Mouse (Mus musculus) erythroid progenitor cell, adult 5-6 weeks (primary cell): ENCODE results near the gene Mphosph6. TPM values are rescaled to one million over a fixed set of nuclear protein-coding genes. Genes with fewer than 3 reads are reported as not detected.

Source experiments
- ATAC-seq: replicated peaks from 2 replicates; pipeline ENCODE4 v1.8.0; 2016; ENCODE audit warnings: moderate number of reproducible peaks, mild to moderate bottlenecking, moderate TSS enrichment, inconsistent platforms; ENCODE audit not compliant: poor library complexity, low FRiP score, severe bottlenecking
- total RNA-seq, 2 experiments: library from RNA; stranded (forward) in 1 of 2; stranded (reverse) in 1 of 2; fragments of 150-400 nt in 1 of 2; fragments of 186-747, 209-891 nt in 1 of 2; gene quantifications; 2 replicates each; pipeline versions ENCODE4 v1.2.3 to v1.2.4; 2015 to 2017; ENCODE audit warnings: low replicate concordance in 2 of 2

Mphosph6 gene
- 24.3 and 25.2 TPM in 2 replicates for total RNA-seq (2015; ENCODE audit: low replicate concordance)
- total RNA-seq (2017; ENCODE audit: low replicate concordance): 11.0 and 17.0 TPM in 2 replicates

DNA sequence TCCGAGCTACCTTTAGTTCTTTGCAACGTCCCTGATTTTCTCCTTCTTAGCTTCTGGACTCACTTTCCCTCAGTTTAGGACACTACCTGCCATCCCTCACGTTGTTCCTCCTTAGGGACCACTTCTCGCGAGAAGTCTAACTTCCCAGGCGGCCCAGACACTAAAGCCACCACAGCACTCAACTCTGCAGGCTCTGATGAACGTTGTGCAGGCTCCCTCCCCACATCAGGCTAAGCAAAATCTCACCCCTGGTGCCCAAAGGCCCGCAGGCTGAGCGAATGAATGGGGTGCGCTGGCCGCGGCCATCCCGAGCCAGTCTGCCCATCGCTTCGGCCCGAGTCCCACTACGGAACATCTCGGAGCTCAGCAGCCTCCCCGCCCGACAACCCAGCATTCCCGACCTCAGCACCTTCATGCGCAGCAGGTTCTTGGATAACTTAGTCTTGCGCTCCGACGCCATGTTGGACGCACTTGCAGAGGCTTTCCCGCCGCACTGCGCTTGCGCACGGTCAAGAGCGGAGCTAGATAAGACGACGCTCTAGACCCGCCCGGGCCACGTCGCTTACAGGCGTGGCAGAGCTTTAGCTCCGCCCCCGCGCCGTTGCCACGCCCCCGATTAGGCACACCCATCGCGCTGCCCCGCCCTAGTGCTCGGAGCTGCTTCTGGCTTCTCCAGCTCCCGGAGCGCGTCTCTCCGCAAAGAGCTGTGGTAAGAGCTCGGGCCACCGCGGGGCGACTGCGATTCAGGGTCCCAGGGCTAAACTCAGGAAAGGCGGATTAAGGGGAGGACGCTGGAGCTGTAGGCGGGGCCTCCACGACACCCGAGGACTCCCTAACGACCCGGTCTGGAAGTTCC is at the start of gene Mphosph6:
Gene Mphosph6 (minus strand): TSS at position 501 of the 856 bp plus-strand sequence.
- ATAC-seq: peak; percentile 94

DNA sequence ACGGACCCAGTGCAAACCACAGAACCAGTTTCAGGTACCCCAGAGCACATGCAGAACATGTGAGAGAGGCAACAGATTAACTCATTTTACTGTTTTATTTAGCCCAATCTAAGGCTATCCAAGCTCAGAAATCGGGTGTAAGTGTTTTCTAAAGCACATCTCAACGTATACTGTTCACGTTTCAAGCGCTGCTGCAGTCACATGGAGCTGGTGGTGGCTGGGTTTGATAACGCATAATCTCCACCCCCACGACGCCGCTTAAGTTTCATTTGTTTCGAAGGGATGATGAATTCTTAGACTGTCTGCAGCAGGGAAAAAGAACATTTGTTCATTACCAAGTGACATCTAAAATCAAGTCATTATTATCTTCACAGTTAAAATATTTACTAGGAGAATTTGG is 48.7 kb upstream of the Mphosph6 start:
- ATAC-seq: no peak

DNA sequence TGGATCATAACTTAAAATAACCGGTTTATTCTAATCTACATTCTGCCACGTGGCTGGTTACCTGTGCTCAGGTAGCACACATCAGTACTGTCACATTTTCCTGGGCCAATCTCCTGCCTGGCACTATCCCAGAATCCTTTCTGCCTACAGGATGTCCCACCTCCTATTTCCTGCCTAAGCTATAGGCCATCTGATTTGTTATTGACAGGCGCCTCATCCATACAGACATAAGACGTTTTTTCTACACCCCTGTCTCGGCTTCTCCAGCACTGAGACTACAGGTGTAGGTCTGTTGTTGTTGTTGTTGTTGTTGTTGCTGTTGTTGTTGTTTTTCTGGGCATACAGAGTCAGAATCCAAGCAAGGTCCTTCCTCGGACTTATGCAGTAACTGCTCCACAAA is 46.1 kb upstream of the Mphosph6 start:
- ATAC-seq: no peak

DNA sequence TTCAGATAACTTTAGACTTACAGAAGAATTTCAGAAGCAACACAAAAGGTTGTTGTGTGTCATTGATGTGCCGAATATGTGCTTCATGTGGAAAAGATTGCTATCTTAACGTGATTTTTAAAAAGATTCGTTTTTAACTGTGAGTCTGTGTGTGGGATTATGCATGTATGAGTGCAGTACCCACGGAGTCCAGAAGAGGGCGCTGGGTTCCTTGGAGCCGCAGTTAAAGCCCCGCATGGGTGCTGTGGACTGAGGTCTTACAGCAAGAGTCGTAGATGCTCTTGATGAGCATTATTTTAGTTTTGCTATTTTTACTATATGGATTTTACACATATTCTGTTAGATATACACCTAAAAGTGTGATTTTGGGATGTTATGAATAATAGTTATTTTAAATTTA is 42.0 kb upstream of the Mphosph6 start:
- ATAC-seq: no peak

DNA sequence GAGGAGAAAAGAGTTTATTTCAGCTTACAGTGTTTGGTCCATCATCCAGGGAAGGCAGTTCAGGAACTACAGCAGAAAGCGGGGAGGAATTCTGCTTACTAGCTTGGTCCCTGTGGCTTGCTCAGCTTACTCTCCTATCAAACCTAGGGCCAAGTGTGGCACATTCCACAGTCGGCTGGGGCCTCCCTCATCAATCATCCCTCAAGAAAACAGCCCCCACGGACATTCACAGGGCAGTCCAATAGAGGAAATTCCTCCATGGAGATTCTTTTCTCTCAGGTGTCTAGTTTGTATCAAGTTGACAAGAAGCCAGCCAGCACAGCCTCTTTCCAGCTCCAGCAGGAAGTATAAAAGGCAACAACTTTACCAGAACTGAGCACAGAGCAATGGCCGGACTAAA is 11.8 kb upstream of the Mphosph6 start:
- no peak for ATAC-seq

DNA sequence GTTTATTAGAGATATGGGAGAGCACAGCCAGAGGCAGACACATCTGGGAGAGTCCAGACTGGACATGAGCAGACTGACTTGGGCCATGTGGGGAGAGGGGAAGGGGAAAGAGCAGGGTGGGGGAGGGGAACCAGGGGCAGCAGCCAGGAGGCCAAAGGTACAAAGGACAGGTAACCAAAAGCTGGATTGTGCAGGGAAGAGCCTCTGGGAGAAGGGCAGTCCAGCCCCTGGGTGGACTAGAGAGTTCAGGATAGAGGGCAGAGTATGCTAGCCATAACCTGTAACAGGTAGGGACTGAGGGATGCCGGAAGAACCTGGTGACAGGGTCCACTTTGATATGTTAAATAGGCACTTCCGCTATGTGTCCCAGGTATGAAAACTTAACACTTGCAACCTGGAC is 8.9 kb upstream of the Mphosph6 start:
- no peak for ATAC-seq

DNA sequence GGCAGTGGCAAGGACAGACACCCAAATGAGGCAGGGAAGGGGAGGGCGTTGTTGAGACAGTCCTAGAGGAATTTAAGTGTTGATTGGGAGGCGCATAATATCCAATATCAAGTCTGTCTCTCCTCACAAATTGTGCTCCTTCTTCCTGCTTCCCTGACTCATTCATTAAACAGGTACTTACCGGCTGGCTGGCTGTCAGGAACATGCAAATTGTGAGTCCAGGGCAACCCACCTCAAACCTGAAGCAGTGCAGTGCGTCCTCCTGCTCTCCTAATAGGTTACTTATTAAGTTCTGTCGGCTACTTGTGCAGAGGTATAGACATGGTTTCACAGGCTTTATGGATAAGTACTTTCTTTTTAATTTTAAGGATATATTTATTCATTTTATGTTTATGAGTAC is 3.7 kb upstream of the Mphosph6 start:
- ATAC-seq: no peak

DNA sequence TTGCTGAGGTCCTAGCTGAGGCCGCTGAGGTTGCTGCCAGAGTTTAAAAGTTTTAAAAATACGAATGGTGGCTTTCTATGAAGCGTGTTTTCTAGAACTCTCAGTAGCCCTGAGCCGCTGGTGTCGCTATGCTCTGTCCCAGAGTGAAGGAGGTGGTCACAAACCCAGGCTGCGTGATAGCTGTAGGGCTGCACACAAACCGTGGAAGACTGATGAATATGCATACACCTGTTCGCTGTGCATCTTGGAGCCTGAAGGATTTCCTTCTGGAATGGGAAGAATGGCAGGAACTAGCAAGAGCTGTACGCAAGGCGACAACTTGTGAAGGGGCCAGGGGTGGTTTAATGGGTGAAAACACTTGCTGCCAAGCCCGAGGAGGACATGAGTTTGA is 551 bp upstream of the Mphosph6 start:
- ATAC-seq: peak; percentile 20

DNA sequence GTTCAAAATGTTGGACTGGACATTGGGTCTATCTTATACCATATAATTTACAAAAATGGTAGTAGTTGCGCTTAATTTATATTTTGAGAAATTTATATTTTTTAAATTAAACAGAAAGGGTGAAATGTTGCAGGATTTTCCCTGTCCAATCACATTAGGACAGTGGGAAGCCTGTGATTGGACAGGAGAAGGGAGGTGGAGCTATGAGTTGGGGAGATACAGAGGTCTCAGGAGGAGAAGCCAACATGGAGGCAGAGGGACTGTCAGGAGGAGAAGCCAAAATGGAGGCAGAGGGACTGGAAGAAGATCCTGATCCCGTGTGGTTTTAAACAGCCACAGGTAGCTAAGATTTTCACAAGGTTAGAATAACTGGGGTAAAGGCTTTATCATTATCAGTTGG is 3.7 kb downstream of the Mphosph6 start:
- ATAC-seq: no peak

DNA sequence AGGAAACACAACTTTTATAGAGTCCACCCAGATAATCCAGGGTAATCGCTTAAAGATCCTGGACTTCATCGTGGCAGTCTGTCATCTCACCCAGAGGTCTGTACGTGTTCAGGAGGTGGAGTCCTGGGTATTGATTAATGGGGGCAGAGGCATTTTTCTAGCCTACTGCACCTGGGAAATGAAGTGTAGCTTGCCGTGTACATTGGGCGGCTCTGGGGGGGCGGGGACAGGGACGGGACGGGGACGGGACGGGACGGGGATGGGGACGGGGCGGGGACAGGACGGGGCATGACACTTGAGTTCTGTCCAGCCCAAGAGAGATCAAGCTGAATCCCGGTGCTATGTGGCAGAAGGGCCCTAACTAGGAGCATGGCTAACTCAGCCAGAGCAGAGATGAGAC is 5.3 kb downstream of the Mphosph6 start:
- no peak for ATAC-seq

DNA sequence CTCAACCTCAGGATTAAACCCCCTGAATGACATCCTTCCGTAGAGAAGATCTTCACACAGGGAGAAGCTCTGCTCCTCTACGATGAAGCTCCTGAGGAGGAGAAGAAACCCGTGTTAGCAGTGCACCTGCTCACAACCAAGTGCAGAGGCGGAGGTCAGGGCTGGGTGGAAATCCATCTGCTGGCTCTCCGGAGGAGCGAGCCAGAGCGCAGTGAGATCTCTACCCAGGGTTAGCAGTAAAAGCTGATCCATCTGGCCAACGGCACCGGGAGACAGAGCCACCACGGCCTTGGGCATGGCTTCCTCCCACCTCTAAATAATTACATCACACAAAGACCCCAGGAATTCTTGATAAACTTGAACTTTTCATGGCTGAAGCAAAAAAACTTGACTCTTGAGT is 7.2 kb downstream of the Mphosph6 start:
- no peak for ATAC-seq

DNA sequence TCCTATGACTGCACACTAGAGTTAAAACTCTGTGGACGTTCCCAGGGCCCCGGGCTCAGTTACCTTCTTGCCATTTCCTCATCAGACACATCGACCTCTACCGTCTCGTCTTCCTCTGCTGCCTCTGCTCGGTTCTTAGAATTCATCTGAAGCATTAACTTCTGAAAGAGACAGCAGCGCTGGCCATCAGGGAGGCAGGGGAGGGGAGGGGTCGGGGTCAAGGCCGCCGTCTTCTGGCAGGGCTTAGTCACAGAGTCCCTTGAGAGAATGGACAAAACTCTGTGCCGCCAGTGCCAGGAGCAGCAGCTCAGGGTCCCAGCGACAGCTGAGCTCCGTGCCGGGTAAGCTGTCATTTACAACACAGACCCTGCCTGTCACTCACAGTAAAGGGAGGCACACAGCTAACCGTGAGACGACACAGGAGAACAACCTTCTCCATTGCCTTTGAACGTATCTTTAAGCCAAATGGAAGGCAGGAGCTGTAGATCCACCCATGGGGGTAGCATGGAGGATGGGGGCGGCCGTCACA is 9.1 kb downstream of the Mphosph6 start:
- ATAC-seq: no peak

DNA sequence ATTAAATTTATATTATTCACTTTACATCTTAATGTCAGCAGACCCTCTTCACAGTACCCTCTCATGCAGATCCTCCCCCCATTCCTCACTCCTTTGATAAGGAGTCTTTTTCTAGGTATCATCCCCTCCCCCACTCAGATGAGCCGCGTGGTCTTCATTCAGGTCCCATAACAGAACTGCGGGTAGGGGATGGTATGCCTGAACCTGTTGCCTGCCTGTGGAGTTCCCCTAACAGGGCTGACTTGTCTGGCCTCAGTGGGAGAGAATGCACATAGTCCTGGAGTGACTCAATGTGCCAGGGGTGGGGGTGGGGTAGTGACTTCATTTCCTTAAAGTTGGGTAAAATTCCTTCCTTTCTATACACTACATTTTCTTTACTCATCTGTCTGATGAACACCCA is 15.3 kb downstream of the Mphosph6 start:
- no peak for ATAC-seq

DNA sequence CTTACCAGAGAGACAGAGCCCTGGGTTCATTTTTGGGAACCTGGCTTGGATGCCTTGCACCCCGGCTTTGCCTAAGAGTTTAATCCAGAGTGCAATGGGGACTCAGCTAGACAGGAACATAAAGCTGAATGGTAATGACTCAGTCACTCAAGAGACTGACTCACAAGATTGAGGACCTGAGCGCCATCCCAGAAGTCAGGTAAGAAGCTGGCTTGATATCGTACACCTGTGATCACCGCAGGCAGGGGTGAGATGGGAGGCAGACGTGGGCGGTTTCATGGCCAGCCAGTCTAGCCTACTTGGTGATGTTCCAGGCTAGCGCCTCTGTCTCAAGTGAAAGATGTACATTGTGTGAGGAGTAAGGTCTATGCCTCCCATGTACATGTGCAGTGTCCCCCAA is 18.7 kb downstream of the Mphosph6 start:
- no peak for ATAC-seq

DNA sequence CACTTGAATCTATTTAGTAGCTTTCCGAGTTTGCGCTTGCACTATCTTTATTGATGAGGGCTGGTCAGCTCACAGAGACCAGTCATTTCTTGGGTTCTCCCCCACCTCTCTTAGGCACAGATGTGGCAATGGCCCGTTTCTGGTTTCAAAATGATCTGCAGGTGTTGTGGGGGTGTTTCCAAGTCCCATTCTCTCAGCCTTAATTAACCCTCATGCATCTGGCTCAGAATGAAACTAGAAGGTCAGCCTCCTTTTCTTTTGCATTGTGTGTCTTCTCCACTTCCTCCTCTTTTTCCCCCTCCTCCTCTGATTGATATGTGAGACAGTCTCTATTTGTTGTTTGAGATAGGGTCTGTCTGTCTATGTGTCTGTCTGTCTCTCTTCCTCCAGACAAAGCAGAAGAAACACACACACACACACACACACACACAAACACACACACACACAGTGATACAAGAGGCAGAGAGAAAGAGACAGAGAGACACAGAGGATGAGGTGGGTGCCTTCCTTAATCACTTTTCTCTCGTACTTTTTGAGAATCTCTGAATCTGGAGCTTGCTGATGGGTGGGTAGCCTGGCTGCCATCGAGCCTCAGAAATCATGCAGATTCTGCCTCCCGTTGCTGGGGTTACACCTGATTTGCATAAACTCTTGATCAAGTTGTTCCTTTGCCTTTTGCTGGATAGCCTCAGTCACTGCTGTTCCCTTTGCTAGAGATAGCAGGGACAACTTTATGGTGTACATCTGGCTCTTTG is 20.2 kb downstream of the Mphosph6 start:
- ATAC-seq: no peak

DNA sequence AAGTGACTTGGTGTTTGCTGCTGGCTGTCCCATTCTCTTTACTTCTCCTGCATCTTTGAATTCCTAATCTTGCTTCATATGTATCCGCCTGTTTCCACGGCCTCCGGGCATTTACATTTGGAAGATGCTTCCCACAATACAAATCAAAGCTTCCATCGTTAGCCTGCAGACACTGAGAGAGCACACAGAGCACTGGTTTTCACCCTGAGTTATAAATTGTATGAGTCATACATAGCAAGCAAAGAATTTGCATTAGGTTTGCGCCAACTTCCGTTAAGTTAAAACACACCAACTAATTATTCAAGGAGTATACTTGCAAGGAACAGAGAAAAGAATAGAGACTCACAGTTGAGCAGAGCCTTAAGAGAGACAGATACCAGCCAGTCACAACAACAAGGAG is 22.4 kb downstream of the Mphosph6 start:
- ATAC-seq: no peak

DNA sequence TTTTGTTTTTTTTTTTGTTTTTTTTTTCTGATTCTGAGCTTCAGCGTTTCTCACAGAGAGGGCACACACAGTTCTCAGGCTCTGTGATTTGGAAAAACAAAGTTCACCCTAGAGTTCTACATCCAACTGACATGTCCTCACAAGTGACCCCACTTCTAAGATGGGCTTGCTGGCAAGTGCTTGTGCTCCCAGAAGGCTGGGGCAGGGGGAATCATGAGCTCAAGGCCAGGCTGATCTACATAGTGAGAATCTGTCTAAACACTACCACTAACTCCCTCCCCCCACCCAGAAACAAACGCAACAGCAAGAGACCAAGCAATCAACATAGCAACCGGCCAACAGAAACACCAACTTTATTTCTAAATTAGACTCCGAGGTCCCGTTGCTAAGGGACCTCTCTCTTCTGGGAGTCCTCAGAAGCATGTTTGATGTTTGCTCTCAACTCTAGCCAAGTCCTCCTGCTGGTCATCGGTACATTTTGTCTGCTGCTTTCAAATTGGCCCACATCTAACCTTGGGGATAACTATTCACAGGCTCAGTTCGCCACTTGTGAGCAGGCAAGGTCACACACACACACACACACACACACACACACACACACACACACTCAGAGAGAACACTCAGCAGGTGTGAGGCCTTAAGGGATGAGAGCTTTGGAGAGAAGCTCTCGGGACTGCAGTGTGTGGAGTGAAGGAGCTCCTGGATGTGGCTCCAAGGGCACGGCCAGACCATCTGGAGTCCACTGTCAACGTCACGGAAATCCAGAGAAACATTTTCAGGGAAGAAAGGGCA is 23.0 kb downstream of the Mphosph6 start:
- ATAC-seq: no peak

DNA sequence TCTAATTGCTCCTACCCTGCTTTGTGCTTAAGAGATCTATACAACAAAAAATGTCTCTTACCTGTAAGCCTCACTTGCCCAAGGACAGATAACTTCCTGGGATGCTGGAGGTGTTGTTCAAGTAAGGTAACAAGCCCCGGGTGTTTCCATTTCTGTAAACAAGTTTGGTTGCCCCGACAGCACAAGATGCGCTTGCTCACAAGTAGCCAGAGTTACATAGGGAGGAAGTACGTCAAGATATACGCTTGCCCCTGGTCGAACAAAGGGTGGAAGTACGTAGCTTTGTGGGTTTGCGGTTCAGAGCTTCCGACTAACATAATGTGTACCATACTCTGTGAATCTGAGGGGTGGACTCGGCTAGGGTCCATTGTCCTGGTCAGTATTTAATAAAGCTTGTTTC is 25.7 kb downstream of the Mphosph6 start:
- no peak for ATAC-seq

DNA sequence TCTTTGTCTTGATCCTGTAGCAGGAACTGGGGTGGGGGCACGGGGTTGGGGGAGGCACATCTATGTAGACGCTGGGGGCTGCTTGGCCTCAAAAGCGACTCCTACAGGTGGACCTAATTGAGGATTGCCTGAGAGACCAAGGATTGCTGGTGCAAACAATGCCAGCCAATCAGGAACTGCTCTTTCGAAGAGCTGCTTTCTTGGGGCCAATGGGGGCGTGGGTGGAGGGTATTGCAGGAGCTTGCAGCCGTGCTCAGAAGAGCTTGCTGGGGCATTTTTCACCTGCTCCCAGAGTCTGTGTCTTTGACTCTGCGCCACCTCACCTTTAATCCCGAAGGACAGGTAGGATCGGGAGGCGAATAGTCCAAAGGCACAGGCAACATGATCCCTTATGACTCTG is 26.1 kb downstream of the Mphosph6 start:
- ATAC-seq: no peak

DNA sequence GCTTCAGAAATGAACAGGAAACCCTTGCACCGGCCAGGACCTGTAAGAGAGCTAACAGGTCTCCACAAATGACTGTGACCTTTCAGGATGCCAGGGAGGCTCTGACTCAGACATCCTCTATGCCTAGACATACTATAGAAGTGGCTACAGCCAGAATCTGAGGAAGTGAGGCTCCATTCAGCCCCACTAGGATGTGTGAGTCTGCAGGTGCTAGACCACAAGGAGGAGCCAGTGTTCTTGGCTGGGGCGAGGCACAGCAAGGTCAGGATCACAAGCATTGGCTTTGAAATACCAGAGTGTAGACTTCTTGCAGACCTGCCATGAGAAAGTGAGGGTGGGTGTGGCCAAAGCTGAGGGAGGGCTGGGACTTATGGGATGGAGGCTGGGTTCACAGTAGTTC is 29.1 kb downstream of the Mphosph6 start:
- ATAC-seq: no peak
